Mouse (Mus musculus) lung, embryonic 15.5 days (tissue): Measurements from ENCODE around the gene Angel2. TPM values are rescaled to one million over a fixed set of nuclear protein-coding genes. Genes with fewer than 3 reads are reported as not detected.
"Not testable (repeated sequence)": the region's sequence is repeated elsewhere in the genome, so short reads cannot be mapped to it uniquely, and the experiment has no call there.

Source experiments
- ATAC-seq: fragments of 200-750 bp; cut with Nextera tagmentation; 2 replicates; pipeline ENCODE4 v1.8.0; 2017; ENCODE audit warnings: moderate number of reproducible peaks, borderline replicate concordance; ENCODE audit not compliant: low FRiP score, low TSS enrichment; ENCODE audit errors: extremely low read depth
- H3K27ac ChIP-seq: fragments of 300-500 bp; sonication (generic); 2 replicates; pipeline ENCODE4 v1.5.1; 2015; ENCODE audit warnings: moderate library complexity, mild to moderate bottlenecking, inconsistent platforms
- H3K27me3 ChIP-seq: fragments of 300-500 bp; sonication (generic); 2 replicates; pipeline ENCODE4 v1.6.1; 2015; ENCODE audit warnings: inconsistent platforms
- H3K36me3 ChIP-seq: fragments of 300-500 bp; sonication (generic); 2 replicates; pipeline ENCODE4 v1.6.1; 2015; ENCODE audit warnings: inconsistent platforms
- H3K4me1 ChIP-seq: fragments of 300-500 bp; sonication (generic); 2 replicates; pipeline ENCODE4 v1.6.1; 2015; ENCODE audit warnings: inconsistent platforms
- H3K4me2 ChIP-seq: fragments of 300-500 bp; sonication (generic); 2 replicates; pipeline ENCODE4 v1.6.1; 2015; ENCODE audit warnings: inconsistent platforms, mild to moderate bottlenecking, moderate library complexity
- H3K4me3 ChIP-seq: fragments of 300-500 bp; sonication (generic); 2 replicates; pipeline ENCODE4 v1.5.1; 2015; ENCODE audit warnings: mild to moderate bottlenecking, inconsistent platforms
- H3K9ac ChIP-seq: fragments of 300-500 bp; sonication (generic); 2 replicates; pipeline ENCODE4 v1.6.1; 2015; ENCODE audit warnings: inconsistent platforms
- H3K9me3 ChIP-seq: fragments of 300-500 bp; sonication (generic); 2 replicates; pipeline ENCODE4 v1.6.1; 2016; ENCODE audit warnings: inconsistent platforms
- WGBS: fragments of 180-500 bp; shearing (Covaris S2); methylation state at CpG from one replicate; pipeline ENCODE4 v1.1.7; 2015; 5-methylcytosine and 5-hydroxymethylcytosine counted together
- polyA plus RNA-seq: library from polyadenylated mRNA; unstranded; fragments of >200 nt; fragmentation: Nextera tagmentation; extraction: Ambion mirVana; gene quantifications from 2 replicates; pipeline ENCODE4 v1.2.1, GENCODE M21; 2015

Angel2 gene
- polyA plus RNA-seq = 40.4 and 42.8 TPM in 2 replicates

GRCm38 (mm10) chr1:190924812-190925211 lies at the start of gene Angel2:
Gene Angel2, plus strand, starts transcription at chr1:190925112.
- not testable (repeated sequence) for H3K4me3 ChIP-seq, ATAC-seq, H3K36me3 ChIP-seq, H3K27ac ChIP-seq, H3K9me3 ChIP-seq, H3K27me3 ChIP-seq, H3K9ac ChIP-seq, H3K4me2 ChIP-seq
- H3K4me1 ChIP-seq = peaks cover 11% of the 10 kb centered on the region
- 73% methylated on average over 3 of the region's 3 CpGs for WGBS

- no peak overlapping the region for H3K9ac ChIP-seq
- H3K4me3 ChIP-seq = no peak overlapping the region
- no peaks in the 10 kb centered on the region for H3K9me3 ChIP-seq
- 0 out of 2 replicates have a peak, but pooled peaks cover 4% of the 10 kb centered on the region for H3K36me3 ChIP-seq
- H3K4me2 ChIP-seq = no peak overlapping the region
- no peak overlapping the region for H3K27ac ChIP-seq
- no peak for ATAC-seq
- no peaks in the 10 kb centered on the region for H3K27me3 ChIP-seq
- 91% methylated on average over 6 of the region's 6 CpGs for WGBS
- no peaks in the 10 kb centered on the region for H3K4me1 ChIP-seq
Observed at GRCm38 (mm10) chr1:190875751-190876150, 49.2 kb upstream of the Angel2 start.

GRCm38 (mm10) chr1:190880638-190881037 lies 44.3 kb upstream of the Angel2 start:
- ATAC-seq = no peak
- H3K4me1 ChIP-seq = no peaks in the 10 kb centered on the region
- H3K9ac ChIP-seq = no peak overlapping the region
- no peaks in the 10 kb centered on the region for H3K9me3 ChIP-seq
- H3K4me2 ChIP-seq = no peak overlapping the region
- H3K4me3 ChIP-seq = no peak overlapping the region
- no peak overlapping the region for H3K27ac ChIP-seq
- no peaks in the 10 kb centered on the region for H3K36me3 ChIP-seq
- WGBS = 74% methylated on average over 6 of the region's 6 CpGs
- H3K27me3 ChIP-seq = no peaks in the 10 kb centered on the region

- H3K9me3 ChIP-seq = no peaks in the 10 kb centered on the region
- 5% methylated on average over 2 of the region's 2 CpGs for WGBS
- no peak overlapping the region for H3K4me3 ChIP-seq
- no peaks in the 10 kb centered on the region for H3K36me3 ChIP-seq
- H3K4me1 ChIP-seq = no peaks in the 10 kb centered on the region
- no peak overlapping the region for H3K4me2 ChIP-seq
- no peak overlapping the region for H3K9ac ChIP-seq
- ATAC-seq = no peak
- H3K27me3 ChIP-seq = no peaks in the 10 kb centered on the region
- H3K27ac ChIP-seq = no peak overlapping the region
Observed at GRCm38 (mm10) chr1:190881422-190881821, 43.5 kb upstream of the Angel2 start.

GRCm38 (mm10) chr1:190886014-190886413 lies 38.9 kb upstream of the Angel2 start:
- no peak overlapping the region for H3K4me3 ChIP-seq
- ATAC-seq = peak; percentile 76
- no peaks in the 10 kb centered on the region for H3K36me3 ChIP-seq
- 59% methylated on average over 4 of the region's 4 CpGs for WGBS
- H3K9ac ChIP-seq = no peak overlapping the region
- H3K27ac ChIP-seq = peak overlapping the region; percentile 39
- H3K4me1 ChIP-seq = no peaks in the 10 kb centered on the region
- H3K9me3 ChIP-seq = no peaks in the 10 kb centered on the region
- H3K4me2 ChIP-seq = no peak overlapping the region
- no peaks in the 10 kb centered on the region for H3K27me3 ChIP-seq

GRCm38 (mm10) chr1:190888031-190888430 lies 36.9 kb upstream of the Angel2 start:
- 81% methylated on average over 2 of the region's 2 CpGs for WGBS
- H3K9me3 ChIP-seq = no peaks in the 10 kb centered on the region
- no peaks in the 10 kb centered on the region for H3K27me3 ChIP-seq
- no peak overlapping the region for H3K4me3 ChIP-seq
- no peak overlapping the region for H3K9ac ChIP-seq
- no peak overlapping the region for H3K4me2 ChIP-seq
- 0 out of 2 replicates have a peak, but pooled peaks cover 3% of the 10 kb centered on the region for H3K36me3 ChIP-seq
- H3K4me1 ChIP-seq = no peaks in the 10 kb centered on the region
- no peak overlapping the region for H3K27ac ChIP-seq
- ATAC-seq = no peak

GRCm38 (mm10) chr1:190888646-190889045 lies 36.3 kb upstream of the Angel2 start:
- no peak overlapping the region for H3K9ac ChIP-seq
- H3K27ac ChIP-seq = no peak overlapping the region
- ATAC-seq = no peak
- WGBS = 76% methylated on average over 16 of the region's 16 CpGs
- no peak overlapping the region for H3K4me2 ChIP-seq
- 0 out of 2 replicates have a peak, but pooled peaks cover 3% of the 10 kb centered on the region for H3K36me3 ChIP-seq
- no peaks in the 10 kb centered on the region for H3K4me1 ChIP-seq
- H3K9me3 ChIP-seq = no peaks in the 10 kb centered on the region
- no peak overlapping the region for H3K4me3 ChIP-seq
- H3K27me3 ChIP-seq = no peaks in the 10 kb centered on the region

- no peak for ATAC-seq
- no peak overlapping the region for H3K4me3 ChIP-seq
- H3K4me2 ChIP-seq = no peak overlapping the region
- peaks cover 3% of the 10 kb centered on the region for H3K4me1 ChIP-seq
- WGBS = 61% methylated on average over 6 of the region's 6 CpGs
- H3K9ac ChIP-seq = no peak overlapping the region
- H3K9me3 ChIP-seq = no peaks in the 10 kb centered on the region
- H3K27ac ChIP-seq = no peak overlapping the region
- no peaks in the 10 kb centered on the region for H3K27me3 ChIP-seq
- H3K36me3 ChIP-seq = 0 out of 2 replicates have a peak, but pooled peaks cover 3% of the 10 kb centered on the region
Observed at GRCm38 (mm10) chr1:190893559-190894167, 31.2 kb upstream of the Angel2 start.

GRCm38 (mm10) chr1:190898186-190898585 lies 26.7 kb upstream of the Angel2 start:
- ATAC-seq = no peak
- no peaks in the 10 kb centered on the region for H3K27me3 ChIP-seq
- no peak overlapping the region for H3K4me2 ChIP-seq
- peak overlapping the region; percentile 71 for H3K27ac ChIP-seq
- H3K9ac ChIP-seq = no peak overlapping the region
- 0 out of 2 replicates have a peak, but pooled peaks cover 3% of the 10 kb centered on the region for H3K36me3 ChIP-seq
- H3K4me3 ChIP-seq = no peak overlapping the region
- peaks cover 26% of the 10 kb centered on the region for H3K4me1 ChIP-seq
- WGBS = 92% methylated on average over 3 of the region's 3 CpGs
- no peaks in the 10 kb centered on the region for H3K9me3 ChIP-seq

- Histone ChIP-seq H3K4me3 (no peak overlapping the region), H3K9ac (no peak overlapping the region), H3K27ac (peak overlapping the region; percentile 71), H3K4me2 (peak overlapping the region; percentile 38), H3K4me1 (peaks cover 26% of the 10 kb centered on the region), H3K9me3 (no peaks in the 10 kb centered on the region), H3K36me3 (peaks cover 10% of the 10 kb centered on the region; the same call in 1 of the 2 replicates), H3K27me3 (no peaks in the 10 kb centered on the region)
- WGBS = 32% methylated on average over 9 of the region's 9 CpGs
- peak; percentile 75; the same call in 1 of the 2 replicates for ATAC-seq
Observed at GRCm38 (mm10) chr1:190898899-190899575, 25.9 kb upstream of the Angel2 start.

GRCm38 (mm10) chr1:190901082-190901481 lies 23.8 kb upstream of the Angel2 start:
- Histone ChIP-seq H3K27ac (no peak overlapping the region), H3K27me3 (no peaks in the 10 kb centered on the region), H3K4me3 (no peak overlapping the region), H3K9ac (no peak overlapping the region), H3K4me1 (peaks cover 30% of the 10 kb centered on the region), H3K36me3 (peaks cover 16% of the 10 kb centered on the region; the same call in 1 of the 2 replicates), H3K9me3 (no peaks in the 10 kb centered on the region), H3K4me2 (no peak overlapping the region)
- no peak for ATAC-seq
- WGBS = 37% methylated on average over 2 of the region's 2 CpGs

GRCm38 (mm10) chr1:190904136-190904535 lies 20.8 kb upstream of the Angel2 start:
- ATAC-seq = no peak
- H3K27me3 ChIP-seq = no peaks in the 10 kb centered on the region
- no peak overlapping the region for H3K9ac ChIP-seq
- H3K9me3 ChIP-seq = no peaks in the 10 kb centered on the region
- no peak overlapping the region for H3K4me2 ChIP-seq
- 0 out of 2 replicates have a peak overlapping the region, but pooled peaks have one; percentile 4 for H3K27ac ChIP-seq
- peaks cover 26% of the 10 kb centered on the region for H3K4me1 ChIP-seq
- WGBS = 83% methylated on average over 3 of the region's 3 CpGs
- peaks cover 16% of the 10 kb centered on the region; the same call in 1 of the 2 replicates for H3K36me3 ChIP-seq
- H3K4me3 ChIP-seq = no peak overlapping the region
